Mouse (Mus musculus): Measurements from ENCODE around the gene Arhgap45.

Gene Arhgap45

DNA sequence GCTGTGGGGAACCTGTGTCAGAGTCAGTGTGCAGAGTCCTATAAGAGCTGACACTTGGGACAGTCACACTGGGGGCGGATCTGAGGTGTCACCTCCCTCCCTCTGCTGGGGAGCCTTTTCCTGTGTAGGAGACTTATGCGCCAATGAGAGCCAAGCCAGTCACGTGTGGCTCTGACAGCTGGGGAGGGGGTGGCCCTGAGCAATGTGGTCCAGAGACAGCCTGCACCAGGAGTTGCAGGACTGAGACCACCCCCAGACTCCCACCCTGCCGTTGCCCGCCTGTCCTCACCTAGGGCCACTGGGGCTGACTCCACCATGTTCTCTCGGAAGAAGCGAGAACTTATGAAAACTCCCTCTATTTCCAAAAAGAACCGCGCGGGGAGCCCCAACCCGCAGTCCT, at the start of gene Arhgap45:
Arhgap45 (plus strand) TSS at position 143 of the 400 bp plus-strand sequence.
- no peak for DNase-seq

- DNase-seq, result no peak
These were observed 49.5 kb upstream of the Arhgap45 start for GRCm38 (mm10) chr10:79966886-79967400.

- DNase-seq, result no peak
These were observed 48.3 kb upstream of the Arhgap45 start for GRCm38 (mm10) chr10:79968181-79968580.

- DNase-seq, result no peak
These were observed 47.3 kb upstream of the Arhgap45 start for GRCm38 (mm10) chr10:79969124-79969568.

DNA sequence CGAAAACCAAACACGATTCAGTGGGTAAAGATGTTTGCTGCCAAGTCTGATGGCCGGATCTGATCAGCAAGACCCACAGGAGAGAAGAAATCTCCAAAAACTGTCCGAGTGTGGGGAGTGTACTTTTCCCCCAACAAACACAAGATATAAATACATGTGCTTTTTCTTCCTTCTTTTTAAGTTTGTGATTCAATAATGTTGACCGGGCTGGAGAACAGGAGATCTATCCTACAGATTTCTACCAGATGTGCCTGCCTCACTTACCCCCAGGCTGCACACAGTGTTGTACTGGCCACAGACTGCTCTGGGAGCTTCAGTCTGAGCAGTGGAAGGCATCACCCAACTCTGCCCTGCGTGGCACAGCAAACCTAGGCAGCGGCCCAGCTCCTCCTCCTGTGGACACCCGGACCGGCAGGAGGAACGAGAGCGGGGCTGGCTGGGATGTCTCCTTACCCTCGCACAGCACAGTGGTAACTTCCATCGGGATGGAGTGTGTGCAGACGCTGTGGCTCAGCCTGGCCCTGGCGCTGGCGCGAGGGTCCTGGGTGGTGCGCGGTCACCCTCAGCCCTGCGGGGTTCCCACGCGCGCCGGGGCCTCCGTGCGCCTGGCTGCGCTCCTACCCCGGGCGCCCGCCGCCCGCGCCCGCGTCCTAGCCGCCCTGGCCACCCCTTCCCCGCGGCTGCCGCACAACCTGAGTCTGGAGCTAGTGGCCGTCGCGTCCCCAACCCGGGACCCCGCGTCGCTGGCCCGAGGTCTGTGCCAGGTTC, 45.9 kb upstream of the Arhgap45 start, which contains the start of gene Grin3b:
Grin3b (plus strand) TSS at position 301 of the 768 bp plus-strand sequence.
- DNase-seq, result no peak

DNA sequence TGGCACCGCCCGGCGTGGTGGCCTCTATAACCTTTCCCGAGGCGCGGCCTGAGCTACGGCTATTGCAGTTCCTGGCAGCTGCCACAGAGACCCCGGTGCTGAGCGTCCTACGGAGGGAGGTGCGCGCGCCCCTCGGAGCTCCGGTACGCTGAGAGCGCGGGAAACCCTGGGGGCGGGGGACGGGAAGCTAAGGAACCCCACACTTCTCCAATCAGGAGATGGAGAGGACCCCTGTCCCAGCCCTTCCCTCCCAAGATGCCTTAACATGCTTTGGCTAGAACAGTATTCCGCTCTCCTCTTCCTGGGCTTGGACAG, 45.3 kb upstream of the Arhgap45 start:
- no peak for DNase-seq

DNA sequence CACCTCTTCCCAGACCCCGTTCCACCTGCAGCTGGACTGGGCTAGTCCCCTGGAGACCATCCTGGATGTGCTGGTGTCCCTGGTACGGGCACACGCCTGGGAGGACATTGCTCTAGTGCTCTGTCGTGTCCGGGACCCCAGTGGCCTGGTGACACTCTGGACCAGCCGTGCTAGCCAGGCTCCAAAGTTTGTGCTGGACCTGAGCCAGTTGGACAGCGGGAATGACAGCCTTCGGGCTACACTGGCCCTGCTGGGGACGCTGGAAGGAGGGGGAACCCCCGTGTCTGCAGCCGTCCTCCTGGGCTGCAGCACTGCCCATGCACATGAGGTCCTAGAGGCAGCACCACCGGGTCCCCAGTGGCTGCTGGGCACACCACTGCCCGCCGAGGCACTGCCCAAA, 43.6 kb upstream of the Arhgap45 start:
- no peak for DNase-seq

DNA sequence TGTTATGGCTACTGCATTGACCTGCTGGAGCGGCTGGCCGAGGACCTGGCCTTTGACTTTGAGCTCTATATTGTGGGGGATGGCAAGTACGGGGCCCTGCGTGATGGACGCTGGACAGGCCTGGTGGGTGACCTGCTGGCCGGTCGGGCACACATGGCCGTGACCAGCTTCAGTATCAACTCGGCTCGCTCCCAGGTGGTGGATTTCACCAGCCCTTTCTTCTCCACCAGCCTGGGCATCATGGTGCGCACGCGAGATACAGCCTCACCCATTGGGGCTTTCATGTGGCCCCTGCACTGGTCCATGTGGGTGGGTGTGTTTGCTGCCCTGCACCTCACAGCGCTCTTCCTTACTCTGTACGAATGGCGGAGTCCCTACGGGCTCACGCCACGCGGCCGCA, 42.4 kb upstream of the Arhgap45 start:
- no peak for DNase-seq

- DNase-seq, result no peak
These were observed 41.8 kb upstream of the Arhgap45 start for GRCm38 (mm10) chr10:79974668-79975067.

GRCm38 (mm10) chr10:79976071-79976721, 40.3 kb upstream of the Arhgap45 start:
- DNase-seq, result no peak

DNA sequence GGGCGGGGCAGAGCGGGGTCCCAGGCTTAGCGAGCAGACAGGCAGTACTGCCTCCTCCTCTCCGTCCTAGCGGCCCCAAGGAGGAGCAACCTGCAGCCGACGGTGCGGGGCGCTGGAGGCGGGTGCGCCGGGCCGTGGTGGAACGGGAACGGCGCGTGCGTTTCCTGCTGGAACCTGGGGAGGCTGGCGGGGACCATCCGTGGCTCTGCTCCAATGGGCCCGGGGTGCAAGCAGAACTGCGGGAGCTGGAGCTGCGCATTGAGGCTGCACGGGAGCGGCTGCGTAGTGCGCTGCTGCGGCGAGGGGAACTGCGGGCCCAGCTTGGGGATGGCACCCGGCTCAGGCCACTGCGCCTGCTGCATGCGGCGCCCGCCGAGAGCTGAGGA, 39.7 kb upstream of the Arhgap45 start:
- no peak for DNase-seq

DNA sequence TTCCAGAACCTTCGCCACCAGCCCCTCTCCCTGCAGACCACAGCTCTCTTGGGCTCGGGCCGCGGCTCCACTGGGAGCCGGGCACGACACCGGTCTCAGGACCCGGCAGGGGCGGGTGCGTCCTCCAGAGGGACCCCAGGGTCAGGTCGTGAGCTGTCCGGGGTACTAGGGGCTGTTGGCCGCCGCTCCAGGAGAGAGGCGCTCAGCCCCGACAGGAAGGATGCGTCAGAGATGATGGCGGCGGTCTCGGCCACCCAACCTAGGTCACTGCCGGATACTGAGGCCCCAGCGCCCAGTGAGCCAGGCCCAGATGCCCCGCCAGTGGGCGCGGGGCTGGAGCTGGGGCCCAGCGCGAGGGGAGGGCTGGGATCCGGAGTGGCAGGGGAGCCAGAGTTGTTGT, 39.1 kb upstream of the Arhgap45 start:
- DNase-seq, result no peak

GRCm38 (mm10) chr10:79978061-79978460, 38.4 kb upstream of the Arhgap45 start:
- no peak for DNase-seq

GRCm38 (mm10) chr10:79979401-79980155, 36.9 kb upstream of the Arhgap45 start:
- no peak for DNase-seq

GRCm38 (mm10) chr10:79983205-79983604, 33.2 kb upstream of the Arhgap45 start:
- no peak for DNase-seq

- DNase-seq, result peak; percentile 55
These were observed 32.8 kb upstream of the Arhgap45 start for GRCm38 (mm10) chr10:79983670-79984069.

- peak; percentile 89 for DNase-seq
These were observed 32.1 kb upstream of the Arhgap45 start, which contains the start of gene Tmem259 for GRCm38 (mm10) chr10:79984195-79984816. Gene Tmem259 (minus strand): TSS chr10:79984330.

DNA sequence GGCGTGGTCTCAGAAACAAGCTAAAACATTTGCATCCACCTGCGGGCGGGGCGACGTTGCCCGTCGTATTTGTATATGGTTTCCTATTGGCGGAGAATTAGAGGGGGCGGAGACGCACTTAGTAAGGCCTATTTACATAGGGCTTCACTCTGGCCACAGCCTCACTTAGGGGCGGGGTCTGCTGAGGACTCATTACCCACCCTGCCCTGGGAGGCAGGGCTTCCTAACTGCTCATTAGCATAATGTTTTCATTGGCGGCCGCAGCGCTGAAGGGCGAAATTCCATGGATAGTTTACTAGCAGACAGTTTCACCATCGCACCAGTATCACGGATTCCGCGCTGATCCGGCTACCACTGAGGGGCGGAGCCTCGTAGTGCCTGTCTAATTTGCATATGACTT, 31.6 kb upstream of the Arhgap45 start:
- DNase-seq, result peak; percentile 98

DNA sequence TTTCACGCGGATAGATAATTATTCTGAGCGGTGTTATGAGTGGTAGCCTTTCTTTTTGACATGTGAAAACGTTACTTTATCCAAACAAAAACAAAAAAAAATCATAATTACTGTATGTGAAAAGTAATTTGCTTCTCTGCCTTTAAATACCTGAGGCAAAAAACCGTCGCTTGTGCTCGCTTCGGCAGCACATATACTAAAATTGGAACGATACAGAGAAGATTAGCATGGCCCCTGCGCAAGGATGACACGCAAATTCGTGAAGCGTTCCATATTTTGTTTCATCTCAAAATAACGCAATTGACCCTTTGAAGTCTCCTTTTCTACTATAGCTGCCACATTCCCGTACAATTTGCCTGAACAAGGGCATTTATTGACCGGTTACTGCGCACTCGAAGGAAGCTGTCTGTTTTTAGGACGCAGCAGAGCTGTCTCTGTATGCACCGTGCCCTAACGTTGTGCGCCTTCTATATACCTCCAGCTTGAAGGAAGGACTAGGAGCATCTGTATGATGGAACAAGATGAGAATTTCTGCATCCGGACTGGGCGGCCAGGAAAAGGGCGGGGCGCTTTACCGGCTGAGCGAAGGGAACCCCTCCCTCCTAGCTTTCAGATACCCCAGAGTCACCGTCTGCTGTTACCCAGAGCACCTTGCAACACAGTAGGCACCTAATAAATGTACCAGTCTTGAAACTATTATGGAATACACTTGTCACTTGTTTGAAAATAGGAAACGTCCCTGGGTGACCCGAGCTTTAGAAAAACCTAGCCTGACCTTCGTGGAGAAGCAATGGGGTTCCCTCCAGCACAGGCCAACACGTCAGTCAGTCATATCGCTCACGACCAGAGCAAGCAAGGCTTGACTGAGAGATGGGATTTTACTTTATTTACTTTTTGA, 30.9 kb upstream of the Arhgap45 start:
- peak; percentile 67 for DNase-seq

- DNase-seq, result no peak
These were observed 30.1 kb upstream of the Arhgap45 start for GRCm38 (mm10) chr10:79986232-79986878.

GRCm38 (mm10) chr10:79986963-79987362, 29.5 kb upstream of the Arhgap45 start:
- peak; percentile 80 for DNase-seq

All from right cerebral cortex, adult 18-20 months (tissue).